Mouse (Mus musculus): Measurements from ENCODE around the gene Cd83. TPM values are rescaled to one million over a fixed set of nuclear protein-coding genes. Genes with fewer than 3 reads are reported as not detected.

The Cd83 gene
- total and polyA plus RNA-seq, 2 experiments from 2014 or later = 2.3 to 4.4 TPM

DNA sequence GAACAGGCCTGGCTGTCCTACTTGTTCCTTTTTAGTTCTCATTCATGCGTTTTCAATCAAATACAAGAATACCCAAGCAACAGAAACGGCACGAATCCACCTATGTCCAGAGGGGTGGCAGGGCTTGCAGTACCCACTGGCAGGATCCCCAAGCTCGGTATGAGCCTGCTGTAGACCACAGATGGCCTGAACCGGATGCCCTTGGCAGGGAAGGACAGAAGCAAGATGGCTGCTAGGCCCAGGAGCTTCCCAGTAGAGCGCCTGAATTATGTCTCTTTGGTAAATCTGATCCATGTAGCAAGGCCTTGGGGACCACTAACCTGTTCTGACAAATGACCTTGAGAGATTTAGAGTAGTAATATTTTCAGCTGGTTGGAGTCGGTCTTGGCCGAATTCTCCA lies 28.9 kb downstream of the Cd83 start:
- DNase-seq (ENCODE audit: low spot score) = no peak
- ATAC-seq (ENCODE audit: insufficient read depth, low read depth) = no peak
- Histone ChIP-seq H3K9me3 (replicated peaks; ENCODE audit: control insufficient read depth, low read length) (no peaks in the 10 kb centered on the region), H3K4me3 (ENCODE audit: low read depth, low read length) (no peak overlapping the region), H3K27me3 (ENCODE audit: control insufficient read depth, insufficient read depth, low read length) (no peaks in the 10 kb centered on the region), H3K4me1 (ENCODE audit: control insufficient read depth, insufficient read depth) (no peaks in the 10 kb centered on the region), H3K27ac (ENCODE audit: low read depth) (no peak overlapping the region), H3K36me3 (replicated peaks; ENCODE audit: control insufficient read depth, insufficient read depth, low read length) (no peaks in the 10 kb centered on the region), H3K4me2 (ENCODE audit: low read depth, low read length) (no peak overlapping the region), H3K9ac (replicated peaks; ENCODE audit: low read depth, low read length) (no peak overlapping the region)
- no peak for TF ChIP-seq CTCF (IDR thresholded peaks at IDR 0.05; ENCODE audit: low read depth)
- TF ChIP-seq EP300 (IDR thresholded peaks at IDR 0.05; ENCODE audit: low read depth) = no peak
- 87% methylated on average over 8 of the region's 8 CpGs for WGBS

DNA sequence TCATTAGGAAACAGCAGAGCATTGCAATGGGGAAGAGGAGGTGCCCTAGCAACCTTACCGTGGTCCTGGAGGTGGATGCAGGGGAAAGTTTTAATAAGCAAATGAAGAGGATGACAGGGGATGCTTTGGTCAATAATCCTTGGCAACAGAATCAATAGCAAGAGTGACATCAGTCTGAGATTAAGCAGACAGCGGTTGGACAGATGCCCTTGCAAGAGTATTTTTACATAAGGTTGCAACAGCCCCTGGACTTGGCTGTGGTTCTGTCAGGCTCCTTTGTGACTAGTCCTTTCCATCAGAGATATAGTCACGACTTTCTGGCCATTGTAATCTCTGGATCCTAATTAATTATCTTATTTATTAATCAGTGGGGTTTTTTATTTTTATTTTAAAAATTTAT lies 32.9 kb downstream of the Cd83 start:
- WGBS = 49% methylated on average over 3 of the region's 3 CpGs
- TF ChIP-seq CTCF (IDR thresholded peaks at IDR 0.05; ENCODE audit: low read depth) (no peak), EP300 (IDR thresholded peaks at IDR 0.05; ENCODE audit: low read depth) (no peak)
- H3K27ac ChIP-seq (ENCODE audit: low read depth) = no peak overlapping the region
- H3K4me1 ChIP-seq (ENCODE audit: control insufficient read depth, insufficient read depth) = no peaks in the 10 kb centered on the region
- ATAC-seq (ENCODE audit: insufficient read depth, low read depth) (no peak), DNase-seq (ENCODE audit: low spot score) (no peak)
- no peak overlapping the region for H3K4me2 ChIP-seq (ENCODE audit: low read depth, low read length)
- no peak overlapping the region for H3K9ac ChIP-seq (replicated peaks; ENCODE audit: low read depth, low read length)
- no peaks in the 10 kb centered on the region for H3K27me3 ChIP-seq (ENCODE audit: control insufficient read depth, insufficient read depth, low read length)
- H3K36me3 ChIP-seq (replicated peaks; ENCODE audit: control insufficient read depth, insufficient read depth, low read length) = no peaks in the 10 kb centered on the region
- H3K4me3 ChIP-seq (ENCODE audit: low read depth, low read length) = no peak overlapping the region
- H3K9me3 ChIP-seq (replicated peaks; ENCODE audit: control insufficient read depth, low read length) = no peaks in the 10 kb centered on the region

GRCm38 (mm10) chr13:43818307-43819019 lies 33.9 kb downstream of the Cd83 start:
- TF ChIP-seq CTCF (IDR thresholded peaks at IDR 0.05; ENCODE audit: low read depth) (no peak), EP300 (IDR thresholded peaks at IDR 0.05; ENCODE audit: low read depth) (no peak)
- DNase-seq (ENCODE audit: low spot score) (no peak), ATAC-seq (ENCODE audit: insufficient read depth, low read depth) (no peak)
- no peak overlapping the region for H3K27ac ChIP-seq (ENCODE audit: low read depth)
- 60% methylated on average over 7 of the region's 7 CpGs for WGBS
- no peak overlapping the region for H3K4me2 ChIP-seq (ENCODE audit: low read depth, low read length)
- no peaks in the 10 kb centered on the region for H3K9me3 ChIP-seq (replicated peaks; ENCODE audit: control insufficient read depth, low read length)
- H3K27me3 ChIP-seq (ENCODE audit: control insufficient read depth, insufficient read depth, low read length) = no peaks in the 10 kb centered on the region
- H3K4me1 ChIP-seq (ENCODE audit: control insufficient read depth, insufficient read depth) = no peaks in the 10 kb centered on the region
- H3K36me3 ChIP-seq (replicated peaks; ENCODE audit: control insufficient read depth, insufficient read depth, low read length) = no peaks in the 10 kb centered on the region
- no peak overlapping the region for H3K4me3 ChIP-seq (ENCODE audit: low read depth, low read length)
- no peak overlapping the region for H3K9ac ChIP-seq (replicated peaks; ENCODE audit: low read depth, low read length)

GRCm38 (mm10) chr13:43819020-43819310 lies 34.4 kb downstream of the Cd83 start:
- DNase-seq (ENCODE audit: low spot score) = no peak
- no peak for ATAC-seq (ENCODE audit: insufficient read depth, low read depth)
- H3K4me2 ChIP-seq (ENCODE audit: low read depth, low read length) = no peak overlapping the region
- H3K36me3 ChIP-seq (replicated peaks; ENCODE audit: control insufficient read depth, insufficient read depth, low read length) = no peaks in the 10 kb centered on the region
- H3K9ac ChIP-seq (replicated peaks; ENCODE audit: low read depth, low read length) = no peak overlapping the region
- no peaks in the 10 kb centered on the region for H3K27me3 ChIP-seq (ENCODE audit: control insufficient read depth, insufficient read depth, low read length)
- no peak overlapping the region for H3K4me3 ChIP-seq (ENCODE audit: low read depth, low read length)
- H3K27ac ChIP-seq (ENCODE audit: low read depth) = no peak overlapping the region
- H3K9me3 ChIP-seq (replicated peaks; ENCODE audit: control insufficient read depth, low read length) = no peaks in the 10 kb centered on the region
- H3K4me1 ChIP-seq (ENCODE audit: control insufficient read depth, insufficient read depth) = no peaks in the 10 kb centered on the region
- TF ChIP-seq CTCF (IDR thresholded peaks at IDR 0.05; ENCODE audit: low read depth) (no peak), EP300 (IDR thresholded peaks at IDR 0.05; ENCODE audit: low read depth) (no peak)
- 87% methylated on average over 6 of the region's 6 CpGs for WGBS

GRCm38 (mm10) chr13:43820071-43820470 lies 35.5 kb downstream of the Cd83 start:
- H3K4me3 ChIP-seq (ENCODE audit: low read depth, low read length) = no peak overlapping the region
- 83% methylated on average over 8 of the region's 8 CpGs for whole genome bisulfite sequencing
- H3K36me3 ChIP-seq (replicated peaks; ENCODE audit: control insufficient read depth, insufficient read depth, low read length) = no peaks in the 10 kb centered on the region
- ATAC-seq (ENCODE audit: insufficient read depth, low read depth) = no peak
- no peak for DNase-seq (ENCODE audit: low spot score)
- no peaks in the 10 kb centered on the region for H3K9me3 ChIP-seq (replicated peaks; ENCODE audit: control insufficient read depth, low read length)
- TF ChIP-seq CTCF (IDR thresholded peaks at IDR 0.05; ENCODE audit: low read depth) (no peak), EP300 (IDR thresholded peaks at IDR 0.05; ENCODE audit: low read depth) (no peak)
- no peak overlapping the region for H3K9ac ChIP-seq (replicated peaks; ENCODE audit: low read depth, low read length)
- no peak overlapping the region for H3K27ac ChIP-seq (ENCODE audit: low read depth)
- no peaks in the 10 kb centered on the region for H3K27me3 ChIP-seq (ENCODE audit: control insufficient read depth, insufficient read depth, low read length)
- no peak overlapping the region for H3K4me2 ChIP-seq (ENCODE audit: low read depth, low read length)
- H3K4me1 ChIP-seq (ENCODE audit: control insufficient read depth, insufficient read depth) = no peaks in the 10 kb centered on the region

DNA sequence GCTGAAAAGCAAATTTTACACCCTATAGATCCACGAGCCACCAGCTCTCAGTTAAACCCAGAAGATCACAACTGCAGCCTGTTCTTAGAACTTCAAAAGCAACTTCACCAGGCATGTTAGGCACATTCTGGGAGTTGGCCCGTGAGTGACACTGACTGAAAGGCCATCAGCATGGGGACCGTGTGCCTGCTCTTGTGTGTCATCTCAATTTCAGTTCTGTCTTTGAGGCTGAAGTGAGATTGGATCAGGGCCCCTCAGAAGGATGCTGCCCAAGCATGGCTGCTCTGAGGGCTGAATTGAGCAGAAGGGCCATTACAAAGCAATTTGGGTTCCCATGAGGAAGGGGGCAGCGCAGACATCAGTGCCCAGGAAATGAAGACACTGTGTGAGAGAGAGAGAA lies 37.7 kb downstream of the Cd83 start:
- TF ChIP-seq EP300 (IDR thresholded peaks at IDR 0.05; ENCODE audit: low read depth) = no peak
- TF ChIP-seq CTCF (IDR thresholded peaks at IDR 0.05; ENCODE audit: low read depth) = no peak
- DNase-seq (ENCODE audit: low spot score) (no peak), ATAC-seq (ENCODE audit: insufficient read depth, low read depth) (no peak)
- Histone ChIP-seq H3K9me3 (replicated peaks; ENCODE audit: control insufficient read depth, low read length) (0 out of 2 replicates have a peak, but pooled peaks cover 4% of the 10 kb centered on the region), H3K27me3 (ENCODE audit: control insufficient read depth, insufficient read depth, low read length) (no peaks in the 10 kb centered on the region), H3K4me3 (ENCODE audit: low read depth, low read length) (no peak overlapping the region), H3K4me1 (ENCODE audit: control insufficient read depth, insufficient read depth) (no peaks in the 10 kb centered on the region), H3K36me3 (replicated peaks; ENCODE audit: control insufficient read depth, insufficient read depth, low read length) (no peaks in the 10 kb centered on the region), H3K9ac (replicated peaks; ENCODE audit: low read depth, low read length) (no peak overlapping the region), H3K27ac (ENCODE audit: low read depth) (no peak overlapping the region), H3K4me2 (ENCODE audit: low read depth, low read length) (no peak overlapping the region)
- 83% methylated on average over 4 of the region's 4 CpGs for WGBS

All from heart, postnatal 0 days (tissue).